Mouse (Mus musculus): ENCODE results near the gene Timm8a2.

DNA sequence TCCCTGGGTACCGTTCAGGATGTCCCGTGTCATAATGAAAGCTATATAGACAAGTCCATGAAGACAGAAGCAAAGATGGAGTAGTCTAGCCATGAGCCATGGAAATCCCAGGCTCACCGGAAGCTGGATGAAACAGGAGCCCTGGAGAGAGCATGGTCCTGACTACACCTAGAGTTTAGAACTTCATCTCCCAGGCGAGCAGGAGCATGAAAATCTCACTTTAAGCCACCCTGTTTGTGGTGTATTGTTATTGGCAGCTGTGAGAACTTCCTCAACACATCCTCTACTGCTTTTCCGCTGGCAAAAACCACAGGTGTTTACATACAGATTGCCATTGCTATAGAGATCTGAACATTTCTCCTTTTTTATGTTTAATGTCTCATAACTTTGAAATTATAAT is 29.1 kb downstream of the Timm8a2 start:
- TF ChIP-seq POLR2AphosphoS2 (IDR thresholded peaks at IDR 0.05; ENCODE audit: low read depth, low read length) = no peak
- no peak for TF ChIP-seq CTCF (conservative IDR thresholded peaks at IDR 0.05 in 1 of 2, IDR thresholded peaks at IDR 0.05 in 1 of 2; ENCODE audit: low read depth in 2 of 2, low read length in 2 of 2)
- no peak for TF ChIP-seq USF1 (IDR thresholded peaks at IDR 0.05; ENCODE audit: low read depth, low read length)
- TF ChIP-seq POLR2A (IDR thresholded peaks at IDR 0.05; ENCODE audit: low read depth, low read length) = no peak
- no peak for TF ChIP-seq EP300 (IDR thresholded peaks at IDR 0.05; ENCODE audit: low read length)
- TF ChIP-seq MXI1 (IDR thresholded peaks at IDR 0.05; ENCODE audit: low read depth, low read length) = no peak
- TF ChIP-seq TBP (conservative IDR thresholded peaks at IDR 0.05; ENCODE audit: low read depth, low read length) = no peak
- no peak for TF ChIP-seq ZC3H11A (IDR thresholded peaks at IDR 0.05; ENCODE audit: low read depth, low read length)
- TF ChIP-seq GABPA (IDR thresholded peaks at IDR 0.05; ENCODE audit: insufficient replicate concordance, low read depth, low read length) = no peak
- no peak for TF ChIP-seq E2F4 (IDR thresholded peaks at IDR 0.05; ENCODE audit: insufficient replicate concordance, low read depth, low read length)
- no peak for TF ChIP-seq PAX5 (IDR thresholded peaks at IDR 0.05; ENCODE audit: low read length)
- no peak for TF ChIP-seq USF2 (conservative IDR thresholded peaks at IDR 0.05; ENCODE audit: low read depth, low read length)
